In the genomic region with DNA sequence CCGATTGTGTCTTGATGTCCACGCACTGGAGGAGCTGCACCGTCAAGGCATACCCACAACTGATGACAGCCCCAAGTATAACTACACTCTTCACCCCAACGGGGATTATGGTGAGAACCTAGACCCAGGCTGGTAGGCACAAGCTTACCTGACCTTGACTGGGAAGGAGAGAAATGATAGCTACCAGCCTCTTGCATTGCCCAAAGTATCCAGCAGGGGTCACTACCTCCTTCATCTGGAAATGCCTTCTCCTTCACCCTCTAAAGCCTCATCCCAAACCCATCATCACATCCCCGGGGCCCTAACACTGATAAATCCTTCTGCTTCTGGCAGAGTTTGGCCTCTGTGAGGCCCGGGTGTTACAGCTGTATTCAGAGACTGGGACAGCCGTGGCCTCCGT, we compare ENCODE assay signal across 8 mouse cellular contexts. TPM values are rescaled to one million over a fixed set of nuclear protein-coding genes. Genes with fewer than 3 reads are reported as not detected.
A peak's percentile ranks its signal among the peaks of the same experiment; 100 is the strongest.
DNase-seq lines count a peak whose midpoint lies in the region; ATAC-seq and TF ChIP-seq lines count a peak whose summit lies in the region.

No protein-coding gene starts in this region.

- TF ChIP-seq CTCF in brain, embryonic 14.5 days (IDR thresholded peaks at IDR 0.05; ENCODE audit: borderline replicate concordance, extremely low read depth, insufficient read depth, insufficient read length), result peak; percentile 86

- peaks cover 1 to 16% of the 10 kb centered on the region in 2 experiments; a peak in 3 of 4 replicates for H3K4me1 ChIP-seq in ES-E14 (ENCODE audit: control insufficient read depth in 2 of 2, insufficient read depth in 2 of 2, low read length in 2 of 2, poor library complexity in 1 of 2)

- no peak overlapping the region for H3K9ac ChIP-seq in ES-E14 (ENCODE audit: insufficient read depth, low read depth, low read length, poor library complexity, severe bottlenecking)

- H3K27ac ChIP-seq in ES-E14 (ENCODE audit: insufficient read depth, low read depth, low read length, poor library complexity, severe bottlenecking), result no peak overlapping the region

- in situ Hi-C loops in ES-E14 (cut with MboI; ENCODE audit: low sequenced_read_pairs in 2 of 2, unreplicated experiment in 2 of 2), result no loop called here

- TF ChIP-seq POLR2A in brain, embryonic 14.5 days (IDR thresholded peaks at IDR 0.05; ENCODE audit: borderline replicate concordance, extremely low read depth, insufficient read depth, insufficient read length, poor library complexity, severe bottlenecking), result no peak

- intact Hi-C loops in heart, postnatal 14 days (cut with DNase I), result loop anchor here (1.0 to 5.0 kb wide), 2 partner anchors 36 to 206 kb away; no protein-coding TSS in a partner anchor

- no peaks in the 10 kb centered on the region for H3K9me3 ChIP-seq in ES-E14 (ENCODE audit: control insufficient read depth, insufficient read depth, low read depth, low read length)

- peak; percentile 82 for DNase-seq in ES-E14 (ENCODE audit: low read depth, low spot score)
- DNase-seq in brain, embryonic 14.5 days (ENCODE audit: low read depth), result peak; percentile 84
- peak; percentile 75 to 88 for DNase-seq in heart, postnatal 14 days
- DNase-seq in layer of hippocampus, adult 8-10 months (ENCODE audit: low spot score in 2 of 2), result peak; percentile 64 to 87
- DNase-seq in lung, postnatal 14 days, result peak; percentile 81
- DNase-seq in retina, adult 2 months (ENCODE audit: low read depth, low spot score), result peak; percentile 48
- peak; percentile 89 for DNase-seq in thymus, postnatal 4 days

- H3K36me3 ChIP-seq in ES-E14 (ENCODE audit: control insufficient read depth, insufficient read depth, low read length, poor library complexity, severe bottlenecking), result peaks cover 41% of the 10 kb centered on the region

- ATAC-seq in erythroid progenitor cell, adult 5-6 weeks (replicated peaks; ENCODE audit: low FRiP score, poor library complexity, severe bottlenecking), result peak; percentile 73

- no peak overlapping the region for H3K4me3 ChIP-seq in ES-E14 (ENCODE audit: insufficient read depth in 1 of 2, low read depth in 1 of 2, low read length in 2 of 2, poor library complexity in 1 of 2, severe bottlenecking in 1 of 2)

TF ChIP-seq in ES-E14, 5 proteins besides CTCF, POLR2A, EP300 and RAD21:
- TF ChIP-seq MAFK (IDR thresholded peaks at IDR 0.05; ENCODE audit: insufficient read depth, low read depth, low read length) (no peak), CHD2 (IDR thresholded peaks at IDR 0.05; ENCODE audit: low read depth, low read length) (no peak), ZNF384 (IDR thresholded peaks at IDR 0.05; ENCODE audit: low read depth, low read length) (no peak), HCFC1 (IDR thresholded peaks at IDR 0.05; ENCODE audit: borderline replicate concordance, insufficient read depth, low read length) (no peak), ZC3H11A (IDR thresholded peaks at IDR 0.05; ENCODE audit: borderline replicate concordance, low read depth, low read length) (peak; percentile 12; the same call in 1 of the 2 replicates)

RNA-seq across cellular contexts. Expression of a gene that starts 6.7 kb away (rescaled TPM):
- total RNA-seq in ES-E14 (2012; rRNA removed), result 0.09 and 0.11 TPM in 2 replicates
- polyA plus RNA-seq in brain, embryonic 14.5 days (2012; rRNA removed), result 0.40 and 0.92 TPM in 2 replicates
- not detected in 2 replicates for total RNA-seq in erythroid progenitor cell, adult 5-6 weeks (2015; ENCODE audit: low replicate concordance)
- total RNA-seq in erythroid progenitor cell, adult 5-6 weeks (2017; ENCODE audit: low replicate concordance), result not detected in 2 replicates
- total RNA-seq in heart, postnatal 14 days (2021), result under 1 TPM in 1 of 2 experiments, not detected in 1; 0.12 TPM
- 1 to 10 TPM in 3 of 4 experiments, under 1 TPM in 1; 0.92 to 1.3 (median 1.1) TPM for total RNA-seq in layer of hippocampus, adult 8-10 months (2022)

RNA-seq across cellular contexts. Expression of a gene that starts 9.8 kb away (rescaled TPM):
- 36.6 and 60.9 TPM in 2 replicates for total RNA-seq in ES-E14 (2012; rRNA removed)
- 21.0 and 23.3 TPM in 2 replicates for polyA plus RNA-seq in brain, embryonic 14.5 days (2012; rRNA removed)
- total RNA-seq in erythroid progenitor cell, adult 5-6 weeks (2015; ENCODE audit: low replicate concordance), result 0.42 and 1.1 TPM in 2 replicates
- total RNA-seq in erythroid progenitor cell, adult 5-6 weeks (2017; ENCODE audit: low replicate concordance), result 0.76 and 0.77 TPM in 2 replicates
- 10 to 100 TPM; 19.0 to 19.1 TPM for total RNA-seq in heart, postnatal 14 days (2021)
- total RNA-seq in layer of hippocampus, adult 8-10 months (2022), result 10 to 100 TPM; 21.8 to 30.6 (median 24.3) TPM

RNA-seq across cellular contexts. Expression of a gene that starts 33.0 kb away (rescaled TPM):
- 2.1 and 4.0 TPM in 2 replicates for total RNA-seq in ES-E14 (2012; rRNA removed)
- 33.3 and 46.5 TPM in 2 replicates for polyA plus RNA-seq in brain, embryonic 14.5 days (2012; rRNA removed)
- not detected in 2 replicates for total RNA-seq in erythroid progenitor cell, adult 5-6 weeks (2015; ENCODE audit: low replicate concordance)
- total RNA-seq in erythroid progenitor cell, adult 5-6 weeks (2017; ENCODE audit: low replicate concordance), result not detected in 2 replicates
- total RNA-seq in heart, postnatal 14 days (2021), result under 1 TPM; 0.07 to 0.49 TPM
- 100 to 1,000 TPM in 3 of 4 experiments, 10 to 100 TPM in 1; 91.5 to 121 (median 111) TPM for total RNA-seq in layer of hippocampus, adult 8-10 months (2022)

RNA-seq across cellular contexts. Expression of a gene that starts 39.0 kb away (rescaled TPM):
- total RNA-seq in ES-E14 (2012; rRNA removed), result 2.1 and 2.2 TPM in 2 replicates
- polyA plus RNA-seq in brain, embryonic 14.5 days (2012; rRNA removed), result 2.8 and 3.4 TPM in 2 replicates
- 2.1 and 2.9 TPM in 2 replicates for total RNA-seq in erythroid progenitor cell, adult 5-6 weeks (2015; ENCODE audit: low replicate concordance)
- total RNA-seq in erythroid progenitor cell, adult 5-6 weeks (2017; ENCODE audit: low replicate concordance), result 1.7 and 3.6 TPM in 2 replicates
- total RNA-seq in heart, postnatal 14 days (2021), result 1 to 10 TPM; 1.5 to 2.1 TPM
- total RNA-seq in layer of hippocampus, adult 8-10 months (2022), result 1 to 10 TPM; 2.3 to 3.3 (median 2.7) TPM

RNA-seq across cellular contexts. Expression of a gene that starts 41.3 kb away (rescaled TPM):
- total RNA-seq in ES-E14 (2012; rRNA removed), result 8.5 and 9.7 TPM in 2 replicates
- polyA plus RNA-seq in brain, embryonic 14.5 days (2012; rRNA removed), result 0.97 and 1.3 TPM in 2 replicates
- total RNA-seq in erythroid progenitor cell, adult 5-6 weeks (2015; ENCODE audit: low replicate concordance), result not detected in 2 replicates
- not detected in 2 replicates for total RNA-seq in erythroid progenitor cell, adult 5-6 weeks (2017; ENCODE audit: low replicate concordance)
- total RNA-seq in heart, postnatal 14 days (2021), result under 1 TPM; 0.39 to 0.50 TPM
- 1 to 10 TPM; 5.0 to 7.8 (median 5.9) TPM for total RNA-seq in layer of hippocampus, adult 8-10 months (2022)

Comparison
In these comparisons a context has a peak if more than half of its experiments do, and no peak if none do; other contexts are left out.
1. RNA of a gene that starts 9.8 kb away (total RNA-seq): 36.6 to 60.9 TPM in ES-E14, 21.8 to 30.6 TPM in layer of hippocampus, adult 8-10 months and 19.0 to 19.1 TPM in heart, postnatal 14 days; 0.42 to 1.1 TPM in erythroid progenitor cell, adult 5-6 weeks; every median in the first group is over 4 times any median in the second.
2. RNA of a gene that starts 33.0 kb away (total RNA-seq): 91.5 to 121 TPM in layer of hippocampus, adult 8-10 months; 2.1 to 4.0 TPM in ES-E14, 0.07 to 0.49 TPM in heart, postnatal 14 days and not detected in erythroid progenitor cell, adult 5-6 weeks; every median in the first group is over 10 times any median in the second.
3. Peak in every context shown above with its lines, with median percentiles within 50 percentile points of each other: DNase-seq.